14 mouse cellular contexts compared by ENCODE assay signal in the genomic region with DNA sequence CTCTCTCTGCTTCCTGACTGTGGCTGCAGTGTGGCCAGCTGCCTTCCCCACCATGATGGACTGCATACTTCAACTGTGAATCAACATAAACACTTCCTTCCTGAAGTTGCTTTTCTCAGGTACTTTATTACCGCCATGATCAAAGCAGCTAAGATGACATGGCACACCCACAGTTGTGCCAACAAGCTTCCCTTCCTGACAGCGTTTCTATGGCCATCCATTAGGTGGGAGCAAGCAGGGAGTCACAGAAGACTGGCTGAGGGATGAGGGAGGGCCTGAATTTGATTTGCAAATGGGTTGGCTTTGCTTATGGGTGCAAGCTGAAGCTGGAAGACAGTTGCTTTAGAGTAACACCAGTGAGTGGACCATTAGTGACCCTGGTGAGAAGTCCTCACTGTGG. TPM values are rescaled to one million over a fixed set of nuclear protein-coding genes. Genes with fewer than 3 reads are reported as not detected.
A peak's percentile ranks its signal among the peaks of the same experiment; 100 is the strongest.
DNase-seq lines count a peak whose midpoint lies in the region; ATAC-seq and TF ChIP-seq lines count a peak whose summit lies in the region.
"Had no signal": no experiment of that assay in that cellular context is flagged by ENCODE, and none has a peak within 500 bp of the region (broad histone marks: within the 10 kb centered on the region; RNA-seq: fewer than 3 reads in every experiment).

No protein-coding gene starts in this region.

- ATAC-seq in lung, embryonic 14.5 days (ENCODE audit: insufficient read depth): no peak
- ATAC-seq: forebrain, postnatal 0 days had no signal

- H3K36me3 ChIP-seq in lung, embryonic 14.5 days (ENCODE audit: insufficient read depth): no peaks in the 10 kb centered on the region
- no peaks in the 10 kb centered on the region for H3K36me3 ChIP-seq in myocyte (ENCODE audit: control insufficient read depth, insufficient read depth)
- H3K36me3 ChIP-seq: embryonic facial prominence, embryonic 13.5 days; heart, embryonic 15.5 days; hindbrain, embryonic 15.5 days had no signal

- H3K4me1 ChIP-seq in lung, embryonic 14.5 days (ENCODE audit: insufficient read depth): no peaks in the 10 kb centered on the region
- peaks cover 7% of the 10 kb centered on the region for H3K4me1 ChIP-seq in cortical plate, adult 2 months (ENCODE audit: control insufficient read depth, insufficient read depth, low read length)
- H3K4me1 ChIP-seq: forebrain, embryonic 13.5 days; hindbrain, embryonic 15.5 days had no signal

- DNase-seq in heart, adult 11 months: peak; percentile 90
- DNase-seq in heart, postnatal 36 days: no peak
- peak; percentile 36 for DNase-seq in lung, embryonic 14.5 days
- no peak for DNase-seq in lung, postnatal 10 days
- no peak for DNase-seq in spleen, postnatal 14 days (ENCODE audit: low spot score in 2 of 2)
- DNase-seq: forebrain, postnatal 0 days; gastrocnemius, postnatal 25 days had no signal

- no peak overlapping the region for H3K4me2 ChIP-seq in lung, embryonic 14.5 days
- peak overlapping the region; percentile 94 for H3K4me2 ChIP-seq in myocyte (ENCODE audit: low read depth)
- H3K4me2 ChIP-seq: embryonic facial prominence, embryonic 13.5 days; forebrain, embryonic 13.5 days; heart, embryonic 11.5 days; heart, embryonic 15.5 days; hindbrain, embryonic 15.5 days had no signal

- H3K4me3 ChIP-seq in lung, embryonic 14.5 days (ENCODE audit: low read depth, low read length): no peak overlapping the region
- H3K4me3 ChIP-seq in cortical plate, adult 2 months (ENCODE audit: insufficient read depth, low read length): no peak overlapping the region
- no peak overlapping the region for H3K4me3 ChIP-seq in myocyte
- H3K4me3 ChIP-seq: embryonic facial prominence, embryonic 13.5 days; forebrain, embryonic 13.5 days; heart, embryonic 15.5 days; hindbrain, embryonic 15.5 days had no signal

- H3ac ChIP-seq in myocyte (ENCODE audit: control insufficient read depth, insufficient read length): no peak overlapping the region

- H3K79me2 ChIP-seq in myocyte (ENCODE audit: control insufficient read depth, insufficient read depth): no peaks in the 10 kb centered on the region

- intact Hi-C loops in heart, postnatal 36 days (cut with DNase I): loop anchor here (2.0 kb wide), 1 partner anchor 19 kb away; no protein-coding TSS in a partner anchor

- no peak for TF ChIP-seq POLR2A in cortical plate, adult 2 months (IDR thresholded peaks at IDR 0.05; ENCODE audit: extremely low read depth, insufficient read depth, low read length)
- TF ChIP-seq POLR2A in myocyte (IDR thresholded peaks at IDR 0.05; ENCODE audit: insufficient read length, low read depth): no peak

- H3K27me3 ChIP-seq in lung, embryonic 14.5 days (ENCODE audit: insufficient read depth, low read length): no peaks in the 10 kb centered on the region
- no peaks in the 10 kb centered on the region for H3K27me3 ChIP-seq in myocyte (ENCODE audit: control insufficient read depth, insufficient read depth, insufficient read length)
- H3K27me3 ChIP-seq: embryonic facial prominence, embryonic 13.5 days; forebrain, embryonic 13.5 days; heart, embryonic 15.5 days; hindbrain, embryonic 15.5 days had no signal

- WGBS in lung, embryonic 14.5 days: 33% methylated on average over 2 of the region's 2 CpGs

- TF ChIP-seq CTCF in lung, embryonic 14.5 days (IDR thresholded peaks at IDR 0.05; ENCODE audit: low read depth): no peak
- TF ChIP-seq CTCF in cortical plate, adult 2 months (IDR thresholded peaks at IDR 0.05; ENCODE audit: extremely low read depth, insufficient read depth, low read length): no peak

- no peaks in the 10 kb centered on the region for H3K9me3 ChIP-seq in lung, embryonic 14.5 days (ENCODE audit: low read depth, low read length)
- H3K9me3 ChIP-seq: embryonic facial prominence, embryonic 13.5 days; heart, embryonic 15.5 days; hindbrain, embryonic 15.5 days had no signal

- no peak overlapping the region for H3K27ac ChIP-seq in lung, embryonic 14.5 days (ENCODE audit: low read depth)
- peak overlapping the region; percentile 85; the same call in 1 of the 2 replicates for H3K27ac ChIP-seq in cortical plate, adult 2 months (ENCODE audit: insufficient read depth, low read length)
- H3K27ac ChIP-seq: embryonic facial prominence, embryonic 13.5 days; forebrain, embryonic 13.5 days; hindbrain, embryonic 15.5 days had no signal

- no peak overlapping the region for H3K9ac ChIP-seq in lung, embryonic 14.5 days
- H3K9ac ChIP-seq: embryonic facial prominence, embryonic 13.5 days; forebrain, embryonic 13.5 days; forebrain, postnatal 0 days; heart, embryonic 15.5 days; hindbrain, embryonic 15.5 days had no signal

TF ChIP-seq in myocyte, 11 proteins besides CTCF, POLR2A, EP300 and RAD21:
- TF ChIP-seq MYOD1 (IDR thresholded peaks at IDR 0.05; ENCODE audit: control insufficient read depth in 1 of 3, insufficient read length in 2 of 3, low read depth in 2 of 3) (peak in 1 of 3 experiments; percentile 20), TCF12 (IDR thresholded peaks at IDR 0.05; ENCODE audit: insufficient read depth, poor library complexity, severe bottlenecking) (no peak)
TF ChIP-seq in myocyte: peak in this region for 1.

RNA-seq across cellular contexts. Expression of a gene that starts 39.1 kb away (rescaled TPM):
- 10 to 100 TPM; 72.1 to 74.7 TPM for total RNA-seq in heart, postnatal 36 days (2021)
- 49.0 and 49.8 TPM in 2 replicates for polyA plus RNA-seq in lung, embryonic 14.5 days (2014; fragmentation: Nextera tagmentation; extraction: Ambion mirVana)
- polyA plus RNA-seq in cortical plate, adult 2 months (2012; rRNA removed): 38.3 and 40.1 TPM in 2 replicates
- 16.2 TPM for polyA plus RNA-seq in myocyte (2012; fragmentation: generic; extraction: Trizol)

RNA-seq across cellular contexts. Expression of a gene that starts 44.9 kb away (rescaled TPM):
- 10 to 100 TPM; 77.4 to 84.9 TPM for total RNA-seq in heart, postnatal 36 days (2021)
- 22.6 and 23.2 TPM in 2 replicates for polyA plus RNA-seq in lung, embryonic 14.5 days (2014; fragmentation: Nextera tagmentation; extraction: Ambion mirVana)
- 48.3 and 49.0 TPM in 2 replicates for polyA plus RNA-seq in cortical plate, adult 2 months (2012; rRNA removed)
- polyA plus RNA-seq in myocyte (2012; fragmentation: generic; extraction: Trizol): 14.4 TPM

RNA-seq across cellular contexts. Expression of a gene that starts 49.1 kb away (rescaled TPM):
- total RNA-seq in heart, postnatal 36 days (2021): under 1 TPM; 0.33 TPM
- 3.1 and 4.4 TPM in 2 replicates for polyA plus RNA-seq in lung, embryonic 14.5 days (2014; fragmentation: Nextera tagmentation; extraction: Ambion mirVana)
- polyA plus RNA-seq in cortical plate, adult 2 months (2012; rRNA removed): 0.48 and 0.49 TPM in 2 replicates
- 0.44 TPM for polyA plus RNA-seq in myocyte (2012; fragmentation: generic; extraction: Trizol)

Comparison
In these comparisons a context has a peak if more than half of its experiments do, and no peak if none do; other contexts are left out.
1. DNase-seq: peak in heart, adult 11 months (single experiment) and lung, embryonic 14.5 days (single experiment); none in heart, postnatal 36 days (0 of 2), lung, postnatal 10 days (single experiment) and spleen, postnatal 14 days (0 of 2).